Mouse (Mus musculus) forebrain, embryonic 15.5 days (tissue): ENCODE results near the gene Fam107b. TPM values are rescaled to one million over a fixed set of nuclear protein-coding genes. Genes with fewer than 3 reads are reported as not detected.

Experiments used
- ATAC-seq: fragments of 200-750 bp; cut with Nextera tagmentation; replicated peaks from 2 replicates; pipeline ENCODE4 v1.8.0; 2017; ENCODE audit warnings: mild to moderate bottlenecking, moderate TSS enrichment, moderate library complexity
- H3K27ac ChIP-seq: fragments of 300-500 bp; sonication (generic); replicated peaks from 2 replicates; pipeline ENCODE4 v1.5.1; 2015; ENCODE audit warnings: mild to moderate bottlenecking, inconsistent platforms
- H3K27me3 ChIP-seq: fragments of 300-500 bp; sonication (generic); 2 replicates; pipeline ENCODE4 v1.6.1; 2015; ENCODE audit warnings: inconsistent platforms
- H3K36me3 ChIP-seq: fragments of 300-500 bp; sonication (generic); 2 replicates; pipeline ENCODE4 v1.6.1; 2015; ENCODE audit warnings: mild to moderate bottlenecking, inconsistent platforms
- H3K4me1 ChIP-seq: fragments of 300-500 bp; sonication (generic); 2 replicates; pipeline ENCODE4 v1.6.1; 2015; ENCODE audit warnings: inconsistent platforms
- H3K4me2 ChIP-seq: fragments of 300-500 bp; sonication (generic); replicated peaks from 2 replicates; pipeline ENCODE4 v1.6.1; 2015; ENCODE audit warnings: mild to moderate bottlenecking, inconsistent platforms
- H3K4me3 ChIP-seq: fragments of 300-500 bp; sonication (generic); 2 replicates; pipeline ENCODE4 v1.5.1; 2015; ENCODE audit warnings: mild to moderate bottlenecking, inconsistent platforms
- H3K9ac ChIP-seq: fragments of 300-500 bp; sonication (generic); replicated peaks from 2 replicates; pipeline ENCODE4 v1.6.1; 2015; ENCODE audit warnings: mild to moderate bottlenecking, inconsistent platforms
- H3K9me3 ChIP-seq: fragments of 300-500 bp; sonication (generic); 2 replicates; pipeline ENCODE4 v1.6.1; 2016; ENCODE audit warnings: inconsistent platforms
- WGBS: fragments of 180-500 bp; shearing (Covaris S2); methylation state at CpG from one replicate; pipeline ENCODE4 v1.1.7; 2015; ENCODE audit warnings: mixed read lengths; 5-methylcytosine and 5-hydroxymethylcytosine counted together
- polyA plus RNA-seq: library from polyadenylated mRNA; unstranded; fragments of >200 nt; fragmentation: Nextera tagmentation; extraction: Ambion mirVana; gene quantifications from 2 replicates; pipeline ENCODE4 v1.2.1, GENCODE M21; 2015

The Fam107b gene
- polyA plus RNA-seq, 1 experiment from 2014 or later = 60.4 TPM

DNA sequence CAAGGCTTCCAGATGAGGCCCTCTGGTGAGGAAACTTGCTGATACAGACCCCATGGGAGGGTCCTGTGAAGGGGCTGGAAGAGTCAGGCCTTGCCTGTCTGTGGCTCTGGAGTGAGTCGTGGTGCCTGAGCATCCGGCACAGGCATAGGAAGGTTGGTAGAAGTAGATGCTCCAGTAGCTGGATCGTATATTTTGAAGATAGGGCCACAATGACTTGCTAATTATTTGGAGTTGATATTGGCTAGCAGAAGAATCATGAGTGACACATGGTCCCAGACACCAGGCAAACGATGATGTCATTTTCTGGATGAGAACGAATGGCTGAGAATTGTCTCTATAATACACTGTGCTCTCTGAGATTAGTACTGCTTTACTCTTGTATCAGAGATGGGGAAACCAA lies 150.8 kb downstream of the Fam107b start:
- WGBS = 79% methylated on average over 5 of the region's 5 CpGs
- Histone ChIP-seq H3K4me3 (no peak overlapping the region), H3K4me1 (peaks cover 31% of the 10 kb centered on the region), H3K4me2 (no peak overlapping the region), H3K27ac (no peak overlapping the region), H3K9ac (no peak overlapping the region), H3K27me3 (no peaks in the 10 kb centered on the region), H3K36me3 (no peaks in the 10 kb centered on the region), H3K9me3 (no peaks in the 10 kb centered on the region)
- no peak for ATAC-seq

DNA sequence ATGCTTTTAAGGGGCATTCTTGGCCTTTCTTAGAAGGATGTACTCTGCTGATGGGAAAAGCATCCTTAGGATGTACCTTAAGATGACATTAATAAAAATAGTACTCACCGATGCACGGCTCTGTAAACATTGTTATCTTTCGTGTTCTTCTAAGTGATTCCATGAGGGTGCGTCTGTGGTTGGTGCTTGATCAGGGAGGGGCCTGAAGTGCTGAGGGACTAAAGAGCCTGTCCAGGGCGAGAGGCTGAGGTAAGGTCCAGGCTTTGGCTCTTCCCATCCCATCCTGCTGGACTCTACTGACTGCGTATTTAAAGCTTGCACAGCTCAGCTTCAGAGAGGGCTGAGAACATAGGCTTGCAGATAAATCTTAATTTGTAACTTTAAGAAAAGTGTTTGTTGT lies 151.7 kb downstream of the Fam107b start:
- WGBS = 96% methylated on average over 6 of the region's 6 CpGs
- Histone ChIP-seq H3K27ac (no peak overlapping the region), H3K4me3 (no peak overlapping the region), H3K36me3 (no peaks in the 10 kb centered on the region), H3K9ac (no peak overlapping the region), H3K27me3 (no peaks in the 10 kb centered on the region), H3K4me1 (peaks cover 31% of the 10 kb centered on the region), H3K9me3 (no peaks in the 10 kb centered on the region), H3K4me2 (no peak overlapping the region)
- ATAC-seq = no peak

DNA sequence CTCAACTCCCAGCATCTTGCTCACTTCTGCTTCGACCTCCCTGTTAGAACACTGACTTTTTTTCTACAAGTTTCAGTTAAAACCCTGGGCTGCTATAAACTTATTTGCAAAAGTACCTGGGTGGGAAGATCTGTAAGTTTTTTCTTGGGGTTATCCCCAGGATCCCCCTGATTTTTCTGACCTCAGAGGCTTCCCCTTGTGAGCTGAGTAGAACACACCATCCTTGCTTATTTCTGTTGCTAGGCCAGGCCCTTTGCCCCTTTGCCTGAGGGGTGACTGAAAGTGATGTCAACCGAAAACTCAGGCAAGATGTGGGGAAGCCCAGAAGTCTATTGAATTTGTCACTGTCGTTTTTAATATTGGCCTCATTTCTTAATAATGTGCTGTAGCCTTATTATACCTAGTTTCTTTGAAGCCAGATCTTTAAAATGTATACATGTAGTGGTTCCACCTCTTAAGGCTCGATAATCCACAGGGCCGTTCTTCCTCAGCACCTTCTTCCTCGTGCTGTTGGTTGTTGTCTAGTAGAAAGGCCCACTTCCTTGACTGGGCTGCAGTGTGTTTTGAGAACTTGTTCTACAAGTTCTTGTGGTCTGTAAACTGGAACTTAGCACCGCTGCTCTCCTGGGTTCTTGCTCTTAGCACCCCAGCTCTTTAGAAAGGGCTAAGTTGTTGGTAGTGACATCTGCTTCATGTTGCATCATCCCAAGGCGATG lies 153.3 kb downstream of the Fam107b start:
- no peak overlapping the region for H3K4me2 ChIP-seq
- ATAC-seq = no peak
- no peaks in the 10 kb centered on the region for H3K9me3 ChIP-seq
- H3K27me3 ChIP-seq = no peaks in the 10 kb centered on the region
- 83% methylated on average over 8 of the region's 8 CpGs for whole genome bisulfite sequencing
- no peak overlapping the region for H3K9ac ChIP-seq
- H3K4me1 ChIP-seq = peaks cover 26% of the 10 kb centered on the region
- H3K4me3 ChIP-seq = no peak overlapping the region
- H3K36me3 ChIP-seq = no peaks in the 10 kb centered on the region
- no peak overlapping the region for H3K27ac ChIP-seq

DNA sequence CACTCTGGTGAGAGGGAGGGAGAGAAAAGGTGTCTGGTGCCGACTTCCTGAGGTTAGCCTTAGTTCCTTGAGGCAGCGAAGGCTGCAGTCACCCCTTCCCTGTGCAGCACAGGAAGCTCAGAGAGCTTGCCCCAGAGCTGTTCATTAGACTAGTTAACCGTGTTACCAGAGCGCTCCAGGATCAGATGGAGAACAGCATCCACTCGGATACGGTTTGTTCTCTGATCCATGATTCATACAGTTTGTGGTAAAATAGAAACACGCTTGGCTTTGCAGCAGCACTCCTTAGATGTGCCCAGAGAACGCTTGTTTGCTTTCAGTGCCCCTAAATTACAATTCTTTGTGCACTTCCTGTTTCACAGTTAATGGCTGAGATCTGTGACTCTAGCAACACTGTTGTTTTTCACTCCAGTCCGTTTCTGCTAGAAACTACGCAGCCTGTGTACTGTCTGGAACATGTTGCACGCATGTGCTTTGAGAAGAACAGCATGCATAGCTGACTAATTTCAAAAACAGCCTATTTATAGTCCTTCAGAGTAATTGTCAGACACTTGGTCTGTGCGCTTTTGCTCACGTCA lies 156.3 kb downstream of the Fam107b start:
- 69% methylated on average over 13 of the region's 13 CpGs for WGBS
- ATAC-seq = peak; percentile 49; the same call in 1 of the 2 replicates
- H3K4me1 ChIP-seq = peaks cover 18% of the 10 kb centered on the region
- H3K36me3 ChIP-seq = no peaks in the 10 kb centered on the region
- no peaks in the 10 kb centered on the region for H3K27me3 ChIP-seq
- H3K27ac ChIP-seq = peak overlapping the region; percentile 55
- H3K9ac ChIP-seq = no peak overlapping the region
- no peak overlapping the region for H3K4me3 ChIP-seq
- no peak overlapping the region for H3K4me2 ChIP-seq
- no peaks in the 10 kb centered on the region for H3K9me3 ChIP-seq

DNA sequence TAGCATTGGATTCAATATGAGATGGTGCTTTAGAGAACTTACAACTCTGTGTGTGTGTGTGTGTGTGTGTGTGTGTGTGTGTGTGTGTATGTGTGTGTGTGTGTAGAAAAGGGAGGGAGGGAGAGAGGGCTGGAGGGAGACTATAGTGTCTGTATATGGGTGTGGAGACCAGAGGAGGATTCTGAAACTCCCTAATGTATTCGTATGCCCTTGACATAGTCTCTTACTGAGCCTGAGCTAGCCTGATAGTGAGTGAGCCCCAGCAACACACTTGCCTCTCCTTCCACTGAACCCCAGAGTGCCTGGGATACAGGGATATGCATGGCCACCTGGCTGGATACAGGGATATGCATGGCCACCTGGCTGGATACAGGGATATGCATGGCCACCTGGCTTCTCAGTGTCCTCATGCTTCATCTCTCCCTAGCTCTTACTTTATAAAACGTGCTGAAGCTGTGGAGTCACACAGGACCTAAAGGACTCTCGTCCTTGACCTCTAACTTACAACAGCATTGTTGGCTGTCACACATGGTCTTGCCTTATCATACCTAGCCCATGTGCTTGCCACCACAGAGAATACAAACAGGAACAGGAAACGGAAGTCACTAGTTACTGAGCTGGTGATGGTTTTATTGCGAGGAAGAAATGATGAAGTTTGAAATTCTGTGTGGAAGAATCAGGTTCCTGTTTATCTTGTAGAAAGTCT lies 157.1 kb downstream of the Fam107b start:
- Histone ChIP-seq H3K27me3 (no peaks in the 10 kb centered on the region), H3K4me1 (peaks cover 20% of the 10 kb centered on the region), H3K4me3 (no peak overlapping the region), H3K27ac (no peak overlapping the region), H3K36me3 (no peaks in the 10 kb centered on the region), H3K4me2 (no peak overlapping the region), H3K9ac (no peak overlapping the region), H3K9me3 (no peaks in the 10 kb centered on the region)
- peak; percentile 32; the same call in 1 of the 2 replicates for ATAC-seq
- 85% methylated on average over 5 of the region's 5 CpGs for WGBS

DNA sequence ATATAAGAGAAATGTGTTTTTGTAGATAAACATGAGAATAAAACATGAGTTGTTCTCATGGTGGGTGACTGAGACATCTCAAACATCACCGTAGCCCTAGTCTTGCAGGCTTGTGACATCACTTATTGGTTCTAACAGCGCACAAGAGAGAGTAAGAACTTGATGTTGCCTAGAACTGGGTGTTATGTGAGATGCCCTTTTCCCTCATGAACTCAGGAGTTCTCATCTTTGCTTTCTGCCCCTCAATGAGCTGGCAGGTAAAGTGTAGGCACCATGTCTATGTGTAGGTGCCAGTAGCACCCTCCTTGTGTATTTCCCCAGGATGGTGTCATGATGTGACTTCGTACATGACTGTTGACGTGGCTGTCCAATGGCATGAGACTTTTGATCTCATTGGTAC lies 157.8 kb downstream of the Fam107b start:
- Histone ChIP-seq H3K27me3 (no peaks in the 10 kb centered on the region), H3K9me3 (no peaks in the 10 kb centered on the region), H3K4me3 (no peak overlapping the region), H3K4me2 (no peak overlapping the region), H3K4me1 (peaks cover 26% of the 10 kb centered on the region), H3K27ac (no peak overlapping the region), H3K36me3 (no peaks in the 10 kb centered on the region), H3K9ac (no peak overlapping the region)
- WGBS = 99% methylated on average over 4 of the region's 4 CpGs
- ATAC-seq = no peak

DNA sequence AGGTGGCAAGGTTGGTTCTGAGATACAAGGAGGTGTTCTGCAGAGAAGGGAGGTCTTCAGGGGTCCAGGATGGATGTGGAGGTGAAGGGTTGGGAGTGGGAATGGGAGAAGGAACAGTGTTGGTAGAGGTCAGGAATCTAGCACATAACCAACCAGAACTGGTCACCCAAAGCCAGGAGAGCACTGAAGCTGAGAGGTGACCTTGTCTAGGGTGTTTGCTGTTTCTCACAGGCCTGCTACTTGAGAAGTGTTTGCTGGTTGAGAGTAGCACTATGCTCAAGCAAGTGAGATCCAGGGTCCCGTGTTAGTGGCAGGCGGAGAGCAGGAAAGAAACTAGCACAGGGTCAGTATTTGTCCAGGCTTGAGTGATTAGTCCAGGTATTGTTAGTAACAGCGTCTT lies 159.3 kb downstream of the Fam107b start:
- ATAC-seq = no peak
- H3K36me3 ChIP-seq = no peaks in the 10 kb centered on the region
- H3K4me2 ChIP-seq = no peak overlapping the region
- no peaks in the 10 kb centered on the region for H3K27me3 ChIP-seq
- peaks cover 23% of the 10 kb centered on the region for H3K4me1 ChIP-seq
- H3K9ac ChIP-seq = no peak overlapping the region
- WGBS = 91% methylated on average over 3 of the region's 3 CpGs
- H3K9me3 ChIP-seq = no peaks in the 10 kb centered on the region
- no peak overlapping the region for H3K27ac ChIP-seq
- no peak overlapping the region for H3K4me3 ChIP-seq

DNA sequence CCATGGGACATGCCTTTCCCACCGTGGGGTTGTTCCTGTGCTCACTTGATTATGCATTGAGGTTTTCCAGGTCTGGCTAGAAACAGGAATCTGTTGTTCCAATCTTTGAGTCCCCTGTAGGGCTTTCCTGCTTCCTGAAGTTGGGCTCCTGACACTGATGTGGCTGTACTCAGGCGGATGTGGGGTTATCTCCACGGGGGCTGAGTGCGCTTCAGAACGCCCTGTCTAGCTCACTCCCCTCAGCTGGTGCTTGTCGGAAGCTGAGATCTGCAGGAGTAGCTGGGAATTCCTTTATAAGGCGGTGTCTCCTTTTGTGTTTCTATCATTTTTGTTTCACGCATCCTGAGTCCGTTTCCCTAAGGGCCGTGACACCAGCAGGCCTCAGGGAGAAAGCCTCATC lies 160.5 kb downstream of the Fam107b start:
- Histone ChIP-seq H3K4me1 (peaks cover 23% of the 10 kb centered on the region), H3K27me3 (no peaks in the 10 kb centered on the region), H3K4me2 (no peak overlapping the region), H3K4me3 (no peak overlapping the region), H3K9me3 (no peaks in the 10 kb centered on the region), H3K27ac (no peak overlapping the region), H3K36me3 (no peaks in the 10 kb centered on the region), H3K9ac (no peak overlapping the region)
- 82% methylated on average over 10 of the region's 10 CpGs for WGBS
- ATAC-seq = no peak

DNA sequence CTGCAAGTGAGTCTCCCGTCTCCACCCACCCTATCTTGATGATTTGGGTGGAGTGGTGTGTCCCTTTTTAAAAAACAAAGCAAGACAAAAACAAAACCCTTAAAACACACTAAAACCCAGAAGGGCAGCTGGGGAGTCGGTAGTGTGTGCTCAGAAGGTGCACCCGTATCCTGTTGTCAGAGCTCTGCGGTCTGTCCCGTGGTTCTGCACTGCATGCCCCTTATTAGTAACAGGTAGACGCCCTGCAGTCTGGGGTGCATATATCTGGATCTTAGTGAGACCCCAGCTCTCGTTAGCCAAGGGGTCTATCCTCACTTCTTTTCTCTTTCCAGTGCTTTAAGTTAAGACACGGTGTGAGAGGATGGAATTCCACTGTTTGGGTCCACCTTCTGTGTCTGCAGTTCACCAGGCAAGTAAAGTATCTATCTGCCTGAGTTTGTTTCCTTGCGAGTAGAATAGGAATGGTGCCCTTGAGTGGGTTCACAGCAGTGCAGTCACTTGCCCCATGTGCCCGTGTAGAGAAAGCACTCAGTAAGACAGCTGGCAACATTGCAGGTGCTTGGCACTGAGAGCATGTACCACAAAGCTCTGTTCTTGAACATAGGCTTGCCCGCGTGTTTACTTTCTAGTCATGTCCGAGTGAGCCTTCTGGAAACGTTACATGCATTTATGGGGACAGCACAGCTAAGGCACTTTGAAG lies 161.2 kb downstream of the Fam107b start:
- Histone ChIP-seq H3K9me3 (no peaks in the 10 kb centered on the region), H3K4me2 (no peak overlapping the region), H3K9ac (no peak overlapping the region), H3K4me3 (no peak overlapping the region), H3K36me3 (no peaks in the 10 kb centered on the region), H3K4me1 (peaks cover 18% of the 10 kb centered on the region), H3K27ac (no peak overlapping the region), H3K27me3 (no peaks in the 10 kb centered on the region)
- WGBS = 81% methylated on average over 14 of the region's 14 CpGs
- ATAC-seq = no peak

DNA sequence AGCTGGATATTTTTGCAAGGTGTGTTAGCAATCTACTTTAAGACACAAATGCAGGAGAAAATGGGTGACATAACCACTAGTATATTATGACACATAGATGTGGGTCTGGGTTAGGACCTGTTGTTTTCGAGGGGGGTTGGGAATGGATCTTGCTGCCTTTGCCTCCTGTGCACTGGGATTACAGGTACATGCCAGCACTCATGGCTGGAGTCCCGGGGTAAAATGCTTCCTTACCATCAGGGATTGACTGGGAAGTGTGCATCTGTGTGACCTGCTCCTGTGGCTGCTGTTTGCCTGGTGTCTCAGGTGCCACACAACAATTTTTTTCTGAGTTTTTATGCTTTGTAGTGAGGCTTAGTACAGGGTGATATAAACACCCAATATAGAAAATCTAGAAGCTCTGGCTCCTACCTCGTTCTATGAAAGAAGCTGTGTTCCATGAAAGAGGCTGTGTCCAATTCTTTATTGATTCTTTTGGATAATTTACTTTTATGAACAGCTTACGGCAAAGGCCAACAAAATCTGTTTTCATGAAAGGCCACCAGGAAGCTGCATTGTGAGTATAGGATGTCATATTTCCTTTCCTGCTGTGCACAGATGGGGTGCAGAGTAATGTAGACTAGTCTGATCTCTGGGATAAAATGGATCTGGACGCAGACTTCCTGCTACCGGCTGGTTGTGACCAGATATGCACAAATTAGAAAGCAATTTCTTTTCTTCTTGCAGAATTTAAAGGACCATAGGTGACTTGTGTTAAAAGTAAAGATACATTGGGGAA lies 167.8 kb downstream of the Fam107b start:
- Histone ChIP-seq H3K27me3 (no peaks in the 10 kb centered on the region), H3K4me1 (peaks cover 48% of the 10 kb centered on the region), H3K9me3 (no peaks in the 10 kb centered on the region), H3K9ac (no peak overlapping the region), H3K36me3 (no peaks in the 10 kb centered on the region), H3K27ac (no peak overlapping the region; the same call in none of the 2 replicates), H3K4me2 (no peak overlapping the region), H3K4me3 (no peak overlapping the region)
- WGBS = 60% methylated on average over 6 of the region's 6 CpGs
- ATAC-seq = no peak

DNA sequence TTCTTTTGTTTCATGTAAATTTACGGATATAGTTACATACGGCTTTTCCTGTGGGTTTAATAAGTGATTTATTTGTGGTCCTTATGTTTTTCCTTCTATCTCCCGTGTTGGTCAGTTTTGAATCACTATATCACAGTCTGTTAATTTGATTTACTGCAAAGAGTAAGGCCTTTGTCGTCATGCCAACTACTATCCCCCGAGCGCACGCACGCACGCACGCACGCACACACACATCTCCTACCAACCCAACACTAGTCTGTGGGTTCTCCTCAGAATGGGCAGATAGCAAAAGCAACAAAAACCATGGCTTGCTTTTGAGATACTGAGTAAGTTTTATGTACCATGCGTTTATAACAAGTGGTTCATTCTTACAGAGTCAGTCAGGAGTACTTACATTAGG lies 168.4 kb downstream of the Fam107b start:
- no peak overlapping the region for H3K9ac ChIP-seq
- no peaks in the 10 kb centered on the region for H3K36me3 ChIP-seq
- no peaks in the 10 kb centered on the region for H3K9me3 ChIP-seq
- H3K27ac ChIP-seq = peak overlapping the region; percentile 80
- H3K4me2 ChIP-seq = no peak overlapping the region
- peaks cover 48% of the 10 kb centered on the region for H3K4me1 ChIP-seq
- no peaks in the 10 kb centered on the region for H3K27me3 ChIP-seq
- 66% methylated on average over 12 of the region's 12 CpGs for WGBS
- H3K4me3 ChIP-seq = no peak overlapping the region
- no peak for ATAC-seq
